Mouse (Mus musculus) thymus, postnatal 25 days (tissue): Measurements from ENCODE around the gene Zfp981.
"Not testable (repeated sequence)": the region's sequence is repeated elsewhere in the genome, so short reads cannot be mapped to it uniquely, and the experiment has no call there.

Experiments used
- DNase-seq: peaks from one replicate; pipeline ENCODE4 v3.0.0; 2022

Gene Zfp981

GRCm38 (mm10) chr4:146501727-146502126 is at the start of gene Zfp981:
Gene Zfp981 (plus strand): TSS chr4:146502027.
- not testable (repeated sequence) for DNase-seq

- not testable (repeated sequence) for DNase-seq
Measured at GRCm38 (mm10) chr4:146452576-146452975, 49.3 kb upstream of the Zfp981 start.

- DNase-seq, result not testable (repeated sequence)
Measured at GRCm38 (mm10) chr4:146454170-146454569, 47.7 kb upstream of the Zfp981 start.

DNA sequence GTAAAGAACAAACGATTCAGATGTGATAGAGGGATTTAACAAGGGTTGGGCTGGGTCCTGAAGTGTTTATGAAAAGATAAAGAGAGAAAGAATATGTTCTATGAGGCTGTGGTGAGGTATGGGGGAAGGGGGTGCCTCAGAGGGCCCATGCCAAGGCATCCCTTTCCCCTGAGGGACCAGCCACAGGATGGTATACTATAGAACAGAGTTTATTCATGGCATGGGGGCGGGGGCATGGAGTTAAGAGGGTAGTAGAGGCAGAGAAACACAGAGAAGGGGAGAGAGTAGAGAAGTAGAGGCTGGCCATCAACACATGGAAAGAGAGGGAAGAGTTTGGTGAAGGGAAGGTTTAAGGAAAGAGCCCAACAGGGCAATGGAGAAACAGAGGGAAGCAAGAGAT is 46.9 kb upstream of the Zfp981 start:
- DNase-seq, result no peak

DNA sequence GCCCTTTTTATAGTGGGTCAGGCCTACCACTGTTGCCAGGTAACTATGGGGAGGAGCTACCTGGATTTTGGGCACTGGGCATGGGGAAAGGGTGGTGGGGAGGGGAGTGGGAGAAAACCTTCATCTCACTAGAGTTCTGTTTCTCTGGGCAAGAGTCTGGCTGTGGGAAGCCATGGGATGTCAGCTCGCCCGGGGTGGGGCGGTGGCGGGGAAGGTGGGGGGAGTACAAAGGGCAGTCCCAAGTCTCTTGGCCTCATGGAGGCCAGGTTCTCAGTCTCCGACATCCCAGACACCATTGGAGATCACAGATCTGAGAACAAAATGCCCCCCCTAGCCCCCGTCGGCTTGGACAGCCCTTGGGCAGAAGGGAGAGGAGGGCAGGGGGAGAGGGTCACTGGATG is 46.5 kb upstream of the Zfp981 start:
- no peak for DNase-seq

DNA sequence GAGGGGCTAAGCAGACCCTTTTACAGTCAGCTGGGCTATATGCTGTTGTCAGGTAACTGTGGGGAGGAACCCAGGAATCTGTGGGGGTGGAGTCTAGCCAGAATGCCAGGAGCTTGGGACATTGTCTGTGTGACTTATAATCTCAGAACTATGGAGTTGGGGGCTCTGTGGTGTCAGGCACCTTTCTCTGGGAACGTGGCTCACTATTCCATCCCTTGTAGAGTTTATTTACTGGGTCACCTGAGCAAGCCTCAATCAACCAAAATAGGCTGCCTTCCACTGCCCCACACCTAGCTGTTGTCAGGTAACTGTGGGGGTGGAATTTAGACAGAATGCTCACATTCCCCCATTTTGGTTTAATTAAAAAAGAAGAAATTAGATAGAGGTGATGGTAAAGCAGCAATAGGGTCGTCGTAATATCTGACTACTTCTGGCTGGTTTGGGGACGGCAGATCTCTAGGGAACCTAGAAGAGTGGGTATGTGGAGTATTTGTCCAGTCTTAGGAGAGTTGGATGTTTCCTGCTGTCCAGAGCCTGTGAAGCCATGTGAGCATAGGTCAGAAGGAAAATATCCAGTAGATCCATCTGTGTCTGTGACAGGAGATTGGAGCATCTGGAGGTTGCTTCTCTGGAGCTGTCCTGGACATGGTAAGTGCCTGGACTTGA is 45.6 kb upstream of the Zfp981 start:
- no peak for DNase-seq

DNA sequence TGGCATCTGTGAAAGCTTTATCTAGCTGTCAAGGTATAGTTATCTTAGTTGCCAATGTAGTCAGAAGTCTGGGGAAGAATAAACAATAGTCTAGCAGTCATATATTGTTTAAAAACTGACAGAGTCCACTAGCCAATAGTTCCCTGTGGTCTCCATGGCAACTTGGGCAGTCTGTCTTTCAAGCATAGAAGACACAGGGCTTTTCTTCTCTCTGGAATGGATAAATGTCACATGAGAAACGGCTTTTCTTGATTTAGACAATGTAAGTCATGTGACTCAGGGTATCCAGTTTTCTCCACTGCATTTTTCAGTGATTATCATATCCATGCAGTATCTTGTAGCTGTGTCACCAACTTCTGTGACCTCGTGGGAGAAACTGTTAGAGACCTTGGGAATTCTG is 44.7 kb upstream of the Zfp981 start:
- DNase-seq, result no peak

- no peak for DNase-seq
Measured at GRCm38 (mm10) chr4:146457720-146458119, 44.1 kb upstream of the Zfp981 start.

- DNase-seq, result not testable (repeated sequence)
Measured at GRCm38 (mm10) chr4:146459822-146460221, 42.0 kb upstream of the Zfp981 start.

DNA sequence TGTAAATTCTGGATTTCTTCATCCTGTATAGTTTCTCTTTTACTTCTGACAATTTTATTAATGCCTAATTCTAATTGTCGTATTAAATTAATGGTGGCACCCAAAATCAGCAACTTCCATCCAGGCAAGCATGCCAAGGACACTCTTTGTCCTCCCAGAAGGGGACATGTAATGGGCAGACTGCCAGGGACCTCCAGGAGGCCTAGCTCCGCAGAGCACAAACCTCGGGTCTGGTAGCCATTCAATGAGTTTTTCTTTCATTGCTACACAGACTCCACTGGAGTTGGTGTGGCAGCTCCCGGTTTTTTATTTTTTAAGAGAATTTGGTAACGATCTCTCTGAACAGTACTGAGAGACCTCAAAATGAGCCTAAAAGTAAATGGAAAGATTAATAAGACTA is 41.1 kb upstream of the Zfp981 start:
- not testable (repeated sequence) for DNase-seq

GRCm38 (mm10) chr4:146463649-146464351 is 38.0 kb upstream of the Zfp981 start:
- not testable (repeated sequence) for DNase-seq

GRCm38 (mm10) chr4:146469984-146470383 is 31.8 kb upstream of the Zfp981 start:
- DNase-seq, result not testable (repeated sequence)

- DNase-seq, result not testable (repeated sequence)
Measured at GRCm38 (mm10) chr4:146474181-146474580, 27.6 kb upstream of the Zfp981 start.

GRCm38 (mm10) chr4:146474716-146475676 is 26.8 kb upstream of the Zfp981 start:
- DNase-seq, result not testable (repeated sequence)

GRCm38 (mm10) chr4:146476260-146476659 is 25.6 kb upstream of the Zfp981 start:
- DNase-seq, result not testable (repeated sequence)

- not testable (repeated sequence) for DNase-seq
Measured at GRCm38 (mm10) chr4:146476959-146477358, 24.9 kb upstream of the Zfp981 start.

DNA sequence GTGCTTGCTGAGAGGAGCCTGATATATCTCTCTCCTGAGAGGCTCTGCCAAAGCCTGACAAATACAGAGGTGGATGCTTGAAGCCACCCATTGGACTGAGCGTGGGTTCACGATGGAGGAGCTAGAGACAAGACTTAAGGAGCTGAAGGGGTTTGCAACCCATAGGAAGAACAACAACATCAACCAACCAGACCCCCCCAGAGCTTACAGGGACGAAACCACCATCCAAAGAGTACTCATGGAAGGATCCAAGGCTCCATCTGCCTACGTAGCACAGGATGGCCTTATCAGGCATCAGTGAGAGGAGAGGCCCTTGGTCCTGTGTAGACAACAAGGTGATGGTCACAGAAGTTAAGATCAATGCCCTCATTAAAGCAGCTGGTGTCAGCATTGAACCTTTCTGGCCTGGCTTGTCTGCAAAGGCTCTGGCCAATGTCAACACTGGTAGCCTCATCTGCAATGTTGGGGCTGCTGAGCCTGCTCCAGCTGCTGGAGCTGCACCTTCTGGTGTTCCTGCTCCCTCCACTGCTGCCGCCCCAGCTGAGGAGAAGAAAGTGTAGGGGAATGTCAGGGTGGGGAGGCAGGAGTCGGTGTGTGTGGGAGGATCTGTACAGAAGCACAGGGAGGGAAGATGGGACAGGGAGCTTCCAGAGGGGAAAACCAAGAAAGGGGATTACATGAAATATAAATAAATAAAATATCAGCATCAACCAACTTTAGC is 21.3 kb upstream of the Zfp981 start:
- DNase-seq, result not testable (repeated sequence)

DNA sequence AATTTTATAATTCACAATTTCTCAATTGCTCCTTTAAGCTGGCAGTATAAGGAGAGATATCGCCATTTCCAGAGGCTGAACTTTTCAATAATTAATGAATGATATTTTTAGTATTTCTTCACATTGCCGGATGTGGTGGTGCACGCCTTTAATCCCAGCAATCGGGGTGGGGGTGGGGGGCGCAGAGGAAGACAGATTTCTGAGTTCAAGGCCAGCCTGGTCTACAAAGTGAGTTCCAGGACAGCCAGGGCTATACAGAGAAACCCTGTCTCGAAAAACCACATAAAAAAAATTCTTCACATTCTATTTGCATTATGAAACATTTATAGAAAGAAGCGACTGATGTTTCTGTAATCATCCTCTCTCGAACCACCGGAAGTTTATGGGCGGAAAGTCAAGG is 19.3 kb upstream of the Zfp981 start:
- DNase-seq, result not testable (repeated sequence)

- not testable (repeated sequence) for DNase-seq
Measured at GRCm38 (mm10) chr4:146483571-146484280, 18.1 kb upstream of the Zfp981 start.

- not testable (repeated sequence) for DNase-seq
Measured at GRCm38 (mm10) chr4:146484676-146485075, 17.2 kb upstream of the Zfp981 start.

- DNase-seq, result not testable (repeated sequence)
Measured at GRCm38 (mm10) chr4:146485183-146485939, 16.5 kb upstream of the Zfp981 start.
